Mouse (Mus musculus): ENCODE measurements around the gene Elmo2. TPM values are rescaled to one million over a fixed set of nuclear protein-coding genes. Genes with fewer than 3 reads are reported as not detected.
A peak's percentile ranks its signal among the peaks of the same experiment; 100 is the strongest.

Elmo2 gene
- polyA plus RNA-seq, 1 experiment: 20.5 TPM

GRCm38 (mm10) chr2:165316837-165317473, 9.3 kb downstream of the Elmo2 start:
- peaks cover 52% of the 10 kb centered on the region for H3K4me1 ChIP-seq (ENCODE audit: control insufficient read depth, insufficient read depth, insufficient read length, low read length)
- peak overlapping the region; percentile 78 for H3K27ac ChIP-seq (replicated peaks; ENCODE audit: low read depth, low read length)
- H3K4me3 ChIP-seq (ENCODE audit: insufficient read depth, low read depth, low read length): no peak overlapping the region

GRCm38 (mm10) chr2:165316204-165316603, 10.1 kb downstream of the Elmo2 start:
- Histone ChIP-seq H3K4me3 (ENCODE audit: insufficient read depth, low read depth, low read length) (no peak overlapping the region), H3K4me1 (ENCODE audit: control insufficient read depth, insufficient read depth, insufficient read length, low read length) (peaks cover 45% of the 10 kb centered on the region), H3K27ac (replicated peaks; ENCODE audit: low read depth, low read length) (no peak overlapping the region)

- Histone ChIP-seq H3K4me1 (ENCODE audit: control insufficient read depth, insufficient read depth, insufficient read length, low read length) (peaks cover 28% of the 10 kb centered on the region), H3K4me3 (ENCODE audit: insufficient read depth, low read depth, low read length) (no peak overlapping the region), H3K27ac (replicated peaks; ENCODE audit: low read depth, low read length) (no peak overlapping the region)
These were observed 12.1 kb downstream of the Elmo2 start for GRCm38 (mm10) chr2:165314197-165314596.

GRCm38 (mm10) chr2:165312381-165312780, 13.9 kb downstream of the Elmo2 start:
- no peak overlapping the region for H3K4me3 ChIP-seq (ENCODE audit: insufficient read depth, low read depth, low read length)
- peaks cover 10% of the 10 kb centered on the region for H3K4me1 ChIP-seq (ENCODE audit: control insufficient read depth, insufficient read depth, insufficient read length, low read length)
- H3K27ac ChIP-seq (replicated peaks; ENCODE audit: low read depth, low read length): 0 out of 2 replicates have a peak overlapping the region, but pooled peaks have one; percentile 6

GRCm38 (mm10) chr2:165311577-165311976, 14.7 kb downstream of the Elmo2 start:
- Histone ChIP-seq H3K27ac (replicated peaks; ENCODE audit: low read depth, low read length) (no peak overlapping the region), H3K4me3 (ENCODE audit: insufficient read depth, low read depth, low read length) (no peak overlapping the region), H3K4me1 (ENCODE audit: control insufficient read depth, insufficient read depth, insufficient read length, low read length) (peaks cover 4% of the 10 kb centered on the region)

GRCm38 (mm10) chr2:165310818-165311425, 15.4 kb downstream of the Elmo2 start:
- Histone ChIP-seq H3K4me1 (ENCODE audit: control insufficient read depth, insufficient read depth, insufficient read length, low read length) (peaks cover 4% of the 10 kb centered on the region), H3K4me3 (ENCODE audit: insufficient read depth, low read depth, low read length) (no peak overlapping the region), H3K27ac (replicated peaks; ENCODE audit: low read depth, low read length) (no peak overlapping the region)

GRCm38 (mm10) chr2:165307801-165308200, 18.5 kb downstream of the Elmo2 start:
- Histone ChIP-seq H3K4me1 (ENCODE audit: control insufficient read depth, insufficient read depth, insufficient read length, low read length) (no peaks in the 10 kb centered on the region), H3K4me3 (ENCODE audit: insufficient read depth, low read depth, low read length) (no peak overlapping the region)

GRCm38 (mm10) chr2:165305438-165305837, 20.8 kb downstream of the Elmo2 start:
- Histone ChIP-seq H3K27ac (replicated peaks; ENCODE audit: low read depth, low read length) (no peak overlapping the region), H3K4me1 (ENCODE audit: control insufficient read depth, insufficient read depth, insufficient read length, low read length) (no peaks in the 10 kb centered on the region), H3K4me3 (ENCODE audit: insufficient read depth, low read depth, low read length) (no peak overlapping the region)

More at GRCm38 (mm10) chr2:165307801-165308200, 18.5 kb downstream of the Elmo2 start:
- H3K27ac ChIP-seq (replicated peaks; ENCODE audit: low read depth, low read length): no peak overlapping the region

GRCm38 (mm10) chr2:165304819-165305218, 21.5 kb downstream of the Elmo2 start:
- no peaks in the 10 kb centered on the region for H3K4me1 ChIP-seq (ENCODE audit: control insufficient read depth, insufficient read depth, insufficient read length, low read length)
- no peak overlapping the region for H3K4me3 ChIP-seq (ENCODE audit: insufficient read depth, low read depth, low read length)
- H3K27ac ChIP-seq (replicated peaks; ENCODE audit: low read depth, low read length): no peak overlapping the region

- Histone ChIP-seq H3K4me1 (ENCODE audit: control insufficient read depth, insufficient read depth, insufficient read length, low read length) (no peaks in the 10 kb centered on the region), H3K27ac (replicated peaks; ENCODE audit: low read depth, low read length) (no peak overlapping the region), H3K4me3 (ENCODE audit: insufficient read depth, low read depth, low read length) (no peak overlapping the region)
These were observed 22.8 kb downstream of the Elmo2 start for GRCm38 (mm10) chr2:165303354-165304012.

- H3K4me1 ChIP-seq (ENCODE audit: control insufficient read depth, insufficient read depth, insufficient read length, low read length): no peaks in the 10 kb centered on the region
- no peak overlapping the region for H3K4me3 ChIP-seq (ENCODE audit: insufficient read depth, low read depth, low read length)
- H3K27ac ChIP-seq (replicated peaks; ENCODE audit: low read depth, low read length): no peak overlapping the region
These were observed 24.9 kb downstream of the Elmo2 start for GRCm38 (mm10) chr2:165301409-165301808.

- no peak overlapping the region for H3K27ac ChIP-seq (replicated peaks; ENCODE audit: low read depth, low read length)
- no peak overlapping the region for H3K4me3 ChIP-seq (ENCODE audit: insufficient read depth, low read depth, low read length)
- no peaks in the 10 kb centered on the region for H3K4me1 ChIP-seq (ENCODE audit: control insufficient read depth, insufficient read depth, insufficient read length, low read length)
These were observed 25.4 kb downstream of the Elmo2 start for GRCm38 (mm10) chr2:165300885-165301284.

GRCm38 (mm10) chr2:165300424-165300823, 25.9 kb downstream of the Elmo2 start:
- Histone ChIP-seq H3K27ac (replicated peaks; ENCODE audit: low read depth, low read length) (no peak overlapping the region), H3K4me1 (ENCODE audit: control insufficient read depth, insufficient read depth, insufficient read length, low read length) (no peaks in the 10 kb centered on the region), H3K4me3 (ENCODE audit: insufficient read depth, low read depth, low read length) (no peak overlapping the region)

GRCm38 (mm10) chr2:165297429-165297828, 28.9 kb downstream of the Elmo2 start:
- no peak overlapping the region for H3K27ac ChIP-seq (replicated peaks; ENCODE audit: low read depth, low read length)

GRCm38 (mm10) chr2:165296571-165296970, 29.7 kb downstream of the Elmo2 start:
- Histone ChIP-seq H3K4me1 (ENCODE audit: control insufficient read depth, insufficient read depth, insufficient read length, low read length) (no peaks in the 10 kb centered on the region), H3K27ac (replicated peaks; ENCODE audit: low read depth, low read length) (no peak overlapping the region), H3K4me3 (ENCODE audit: insufficient read depth, low read depth, low read length) (no peak overlapping the region)

More at GRCm38 (mm10) chr2:165297429-165297828, 28.9 kb downstream of the Elmo2 start:
- Histone ChIP-seq H3K4me1 (ENCODE audit: control insufficient read depth, insufficient read depth, insufficient read length, low read length) (no peaks in the 10 kb centered on the region), H3K4me3 (ENCODE audit: insufficient read depth, low read depth, low read length) (no peak overlapping the region)
